Mouse (Mus musculus) kidney, adult 9 months (tissue): ENCODE measurements at regions not wholly inside any gene's neighbourhood (a gene's known extent, or its start where the extent isn't known, plus 50 kb on each side); places are given as distances from the start of the nearest gene placed in this dataset.

Experiments
- DNase-seq: peaks from one replicate; pipeline ENCODE4 v3.0.0; 2022

- no peak for DNase-seq
Measured at GRCm38 (mm10) chr14:102615588-102616309, 366.7 kb downstream of the Kctd12 start.

- no peak for DNase-seq
Measured at GRCm38 (mm10) chr14:102606055-102606454, 376.4 kb downstream of the Kctd12 start.

GRCm38 (mm10) chr14:102594850-102595249 is 387.6 kb downstream of the Kctd12 start:
- no peak for DNase-seq

GRCm38 (mm10) chr14:102553781-102554180 is 428.7 kb downstream of the Kctd12 start:
- no peak for DNase-seq

GRCm38 (mm10) chr14:102552598-102552997 is 429.8 kb downstream of the Kctd12 start:
- no peak for DNase-seq

- DNase-seq: no peak
Measured at GRCm38 (mm10) chr14:102524894-102525577, 457.4 kb downstream of the Kctd12 start.

- no peak for DNase-seq
Measured at GRCm38 (mm10) chr14:102516765-102517164, 465.7 kb downstream of the Kctd12 start.

GRCm38 (mm10) chr14:102514527-102514926 is 467.9 kb downstream of the Kctd12 start:
- DNase-seq: peak; percentile 64

- peak; percentile 17 for DNase-seq
Measured at GRCm38 (mm10) chr14:102512651-102513050, 469.8 kb downstream of the Kctd12 start.

GRCm38 (mm10) chr14:102511691-102512383 is 470.6 kb downstream of the Kctd12 start:
- no peak for DNase-seq

GRCm38 (mm10) chr14:102510387-102510786 is 472.1 kb downstream of the Kctd12 start:
- peak; percentile 75 for DNase-seq

- no peak for DNase-seq
Measured at GRCm38 (mm10) chr14:102505696-102506321, 476.6 kb downstream of the Kctd12 start.

GRCm38 (mm10) chr14:102497179-102497578 is 485.3 kb downstream of the Kctd12 start:
- DNase-seq: peak; percentile 72

- no peak for DNase-seq
Measured at GRCm38 (mm10) chr14:102492376-102492775, 490.1 kb downstream of the Kctd12 start.

GRCm38 (mm10) chr14:102491205-102491604 is 491.2 kb downstream of the Kctd12 start:
- peak; percentile 83 for DNase-seq

- no peak for DNase-seq
Measured at GRCm38 (mm10) chr14:102477162-102477561, 505.3 kb downstream of the Kctd12 start.

GRCm38 (mm10) chr14:102469326-102469725 is 513.1 kb downstream of the Kctd12 start:
- DNase-seq: no peak

GRCm38 (mm10) chr14:102461001-102461400 is 521.4 kb downstream of the Kctd12 start:
- no peak for DNase-seq

GRCm38 (mm10) chr14:102439738-102440137 is 542.7 kb downstream of the Kctd12 start:
- DNase-seq: no peak

GRCm38 (mm10) chr14:102403397-102404115 is 578.9 kb downstream of the Kctd12 start:
- DNase-seq: no peak

- no peak for DNase-seq
Measured at GRCm38 (mm10) chr14:102402061-102402689, 580.3 kb downstream of the Kctd12 start.
